Mouse (Mus musculus) C2C12 (cell line): ENCODE results near the gene Nfat5. TPM values are rescaled to one million over a fixed set of nuclear protein-coding genes. Genes with fewer than 3 reads are reported as not detected.

ENCODE experiments used
- H3K27me3 ChIP-seq: one replicate; pipeline ENCODE4 v1.6.1; 2011; ENCODE audit not compliant: control insufficient read depth, insufficient read depth, insufficient read length
- H3K36me3 ChIP-seq: one replicate; pipeline ENCODE4 v1.6.1; 2011; ENCODE audit not compliant: control insufficient read depth, insufficient read depth
- H3K4me3 ChIP-seq: one replicate; pipeline ENCODE4 v1.5.1; 2011; ENCODE audit warnings: mild to moderate bottlenecking, control low read depth; ENCODE audit not compliant: poor library complexity, insufficient read depth, severe bottlenecking
- H3K79me2 ChIP-seq: one replicate; pipeline ENCODE4 v1.6.1; 2011; ENCODE audit not compliant: control insufficient read depth, insufficient read depth
- H3K79me3 ChIP-seq: one replicate; pipeline ENCODE4 v1.6.1; 2011; ENCODE audit warnings: low read depth, control low read depth
- H3ac ChIP-seq: one replicate; pipeline ENCODE3; 2011; ENCODE audit warnings: low read depth; ENCODE audit not compliant: control insufficient read depth, insufficient read length
- CEBPB ChIP-seq: IDR thresholded peaks from one replicate; pipeline ENCODE4 v1.6.1; 2011; ENCODE audit warnings: low read depth, mild to moderate bottlenecking, control low read depth, moderate library complexity
- CTCF ChIP-seq: IDR thresholded peaks from one replicate; pipeline ENCODE4 v1.5.1; 2011; ENCODE audit not compliant: control insufficient read depth, insufficient read depth, insufficient read length
- FOSL1 ChIP-seq: IDR thresholded peaks from one replicate; pipeline ENCODE4 v1.8.0; 2011; ENCODE audit warnings: mild to moderate bottlenecking, low read length; ENCODE audit not compliant: poor library complexity, insufficient read depth, severe bottlenecking
- MAX ChIP-seq: IDR thresholded peaks from one replicate; pipeline ENCODE4 v1.6.1; 2011; ENCODE audit warnings: mild to moderate bottlenecking, control low read depth
- MYOD1 ChIP-seq: IDR thresholded peaks from one replicate; pipeline ENCODE4 v1.6.1; 2011; ENCODE audit warnings: low read depth; ENCODE audit not compliant: control insufficient read depth, insufficient read length
- MYOG ChIP-seq: IDR thresholded peaks from one replicate; pipeline ENCODE4 v1.6.1; 2011; ENCODE audit not compliant: control insufficient read depth, insufficient read length; ENCODE audit errors: extremely low read depth
- USF1 ChIP-seq: IDR thresholded peaks from one replicate; pipeline ENCODE4 v1.6.1; 2011; ENCODE audit warnings: low read depth, mild to moderate bottlenecking, control low read depth, moderate library complexity
- polyA plus RNA-seq: library from polyadenylated mRNA; unstranded; fragments of >200 nt; fragmentation: generic; extraction: Trizol; gene quantifications from one replicate; pipeline ENCODE4 v1.2.1, GENCODE M21; 2012; ENCODE audit warnings: missing spikeins

Nfat5 gene
- polyA plus RNA-seq, 1 experiment = 13.6 TPM

GRCm38 (mm10) chr8:107254951-107255457 lies 38.3 kb upstream of the Nfat5 start:
- H3K79me2 ChIP-seq = no peaks in the 10 kb centered on the region
- no peak overlapping the region for H3ac ChIP-seq
- no peaks in the 10 kb centered on the region for H3K27me3 ChIP-seq
- no peak overlapping the region for H3K4me3 ChIP-seq
- no peaks in the 10 kb centered on the region for H3K79me3 ChIP-seq
- TF ChIP-seq CTCF (no peak), MAX (peak; percentile 91), MYOD1 (peak; percentile 70), CEBPB (no peak), USF1 (peak; percentile 6), FOSL1 (peak; percentile 98), MYOG (no peak)
- no peaks in the 10 kb centered on the region for H3K36me3 ChIP-seq

- H3K79me3 ChIP-seq = no peaks in the 10 kb centered on the region
- no peak for TF ChIP-seq CTCF
- TF ChIP-seq MYOD1 = no peak
- TF ChIP-seq CEBPB = no peak
- TF ChIP-seq USF1 = no peak
- TF ChIP-seq MAX = no peak
- no peak for TF ChIP-seq FOSL1
- TF ChIP-seq MYOG = no peak
- H3K79me2 ChIP-seq = no peaks in the 10 kb centered on the region
- H3K4me3 ChIP-seq = no peak overlapping the region
- H3K36me3 ChIP-seq = no peaks in the 10 kb centered on the region
- no peaks in the 10 kb centered on the region for H3K27me3 ChIP-seq
- H3ac ChIP-seq = no peak overlapping the region
Observed at GRCm38 (mm10) chr8:107257223-107257622, 36.0 kb upstream of the Nfat5 start.

- Histone ChIP-seq H3ac (no peak overlapping the region), H3K36me3 (no peaks in the 10 kb centered on the region), H3K79me2 (no peaks in the 10 kb centered on the region), H3K79me3 (no peaks in the 10 kb centered on the region), H3K4me3 (no peak overlapping the region), H3K27me3 (no peaks in the 10 kb centered on the region)
- TF ChIP-seq FOSL1 = no peak
- TF ChIP-seq MAX = no peak
- no peak for TF ChIP-seq MYOD1
- no peak for TF ChIP-seq USF1
- TF ChIP-seq CEBPB = no peak
- TF ChIP-seq MYOG = no peak
- TF ChIP-seq CTCF = no peak
Observed at GRCm38 (mm10) chr8:107260120-107260519, 33.1 kb upstream of the Nfat5 start.

- TF ChIP-seq CTCF = no peak
- TF ChIP-seq USF1 = no peak
- no peak for TF ChIP-seq CEBPB
- TF ChIP-seq FOSL1 = no peak
- no peak for TF ChIP-seq MAX
- no peak for TF ChIP-seq MYOG
- TF ChIP-seq MYOD1 = no peak
- Histone ChIP-seq H3K79me2 (no peaks in the 10 kb centered on the region), H3K4me3 (no peak overlapping the region), H3K79me3 (no peaks in the 10 kb centered on the region), H3K27me3 (no peaks in the 10 kb centered on the region), H3K36me3 (no peaks in the 10 kb centered on the region), H3ac (no peak overlapping the region)
Observed at GRCm38 (mm10) chr8:107261172-107261571, 32.1 kb upstream of the Nfat5 start.

- Histone ChIP-seq H3K4me3 (no peak overlapping the region), H3K79me2 (no peaks in the 10 kb centered on the region), H3ac (no peak overlapping the region), H3K27me3 (no peaks in the 10 kb centered on the region), H3K36me3 (no peaks in the 10 kb centered on the region), H3K79me3 (no peaks in the 10 kb centered on the region)
- no peak for TF ChIP-seq MYOG
- TF ChIP-seq MAX = no peak
- TF ChIP-seq CEBPB = no peak
- no peak for TF ChIP-seq CTCF
- no peak for TF ChIP-seq USF1
- no peak for TF ChIP-seq FOSL1
- no peak for TF ChIP-seq MYOD1
Observed at GRCm38 (mm10) chr8:107262046-107262705, 31.1 kb upstream of the Nfat5 start.

- H3K4me3 ChIP-seq = no peak overlapping the region
- no peaks in the 10 kb centered on the region for H3K36me3 ChIP-seq
- no peaks in the 10 kb centered on the region for H3K79me3 ChIP-seq
- no peaks in the 10 kb centered on the region for H3K79me2 ChIP-seq
- H3ac ChIP-seq = no peak overlapping the region
- H3K27me3 ChIP-seq = no peaks in the 10 kb centered on the region
- TF ChIP-seq MYOD1 (no peak), CTCF (no peak), FOSL1 (no peak)
Observed at GRCm38 (mm10) chr8:107265811-107266210, 27.5 kb upstream of the Nfat5 start.
